Mouse (Mus musculus): ENCODE results near the gene Tnf. TPM values are rescaled to one million over a fixed set of nuclear protein-coding genes. Genes with fewer than 3 reads are reported as not detected.

The Tnf gene
- polyA plus RNA-seq, 1 experiment from 2014 or later = 0.35 TPM

DNA sequence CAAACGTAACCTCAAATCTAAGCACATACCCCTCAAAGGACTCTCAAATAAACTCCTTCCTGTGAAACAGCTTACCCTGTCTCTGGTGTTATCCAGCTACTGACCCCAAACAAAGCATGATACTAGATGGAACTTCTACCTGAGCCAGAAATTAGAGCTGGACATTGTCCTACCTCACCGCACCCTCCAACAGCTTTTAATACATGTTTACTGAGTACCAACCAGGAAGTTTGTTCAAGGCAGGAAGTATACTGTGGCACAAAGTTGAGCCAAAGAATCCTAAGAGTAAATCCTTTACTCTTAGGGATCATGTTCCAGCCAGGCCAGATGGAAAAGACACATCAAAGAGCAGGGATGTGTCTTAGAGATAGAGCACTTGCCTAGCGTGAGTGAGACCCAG is 8.8 kb upstream of the Tnf start:
- Histone ChIP-seq H3K4me3 (replicated peaks) (no peak overlapping the region), H3K36me3 (no peaks in the 10 kb centered on the region), H3K4me2 (no peak overlapping the region), H3K9ac (no peak overlapping the region), H3K9me3 (replicated peaks) (no peaks in the 10 kb centered on the region), H3K27ac (no peak overlapping the region), H3K27me3 (no peaks in the 10 kb centered on the region), H3K4me1 (replicated peaks) (peaks cover 10% of the 10 kb centered on the region; the same call in 1 of the 2 replicates)
- no peak for ATAC-seq (ENCODE audit: low read depth)
- no peak for DNase-seq
- 54% methylated on average over 3 of the region's 3 CpGs for WGBS (ENCODE audit: insufficient replicate concordance)

GRCm38 (mm10) chr17:35209785-35210535 is 8.2 kb upstream of the Tnf start:
- H3K36me3 ChIP-seq = no peaks in the 10 kb centered on the region
- 42% methylated on average over 12 of the region's 12 CpGs for WGBS (ENCODE audit: insufficient replicate concordance)
- DNase-seq (no peak), ATAC-seq (ENCODE audit: low read depth) (no peak)
- H3K27ac ChIP-seq = no peak overlapping the region
- peaks cover 6% of the 10 kb centered on the region; the same call in 1 of the 2 replicates for H3K4me1 ChIP-seq (replicated peaks)
- peaks cover 5% of the 10 kb centered on the region for H3K27me3 ChIP-seq
- H3K9me3 ChIP-seq (replicated peaks) = no peaks in the 10 kb centered on the region
- H3K9ac ChIP-seq = no peak overlapping the region
- no peak overlapping the region for H3K4me2 ChIP-seq
- H3K4me3 ChIP-seq (replicated peaks) = no peak overlapping the region

- Histone ChIP-seq H3K4me2 (no peak overlapping the region), H3K4me1 (replicated peaks) (peaks cover 15% of the 10 kb centered on the region; the same call in 1 of the 2 replicates), H3K9ac (no peak overlapping the region), H3K4me3 (replicated peaks) (no peak overlapping the region), H3K9me3 (replicated peaks) (no peaks in the 10 kb centered on the region), H3K36me3 (no peaks in the 10 kb centered on the region), H3K27me3 (peaks cover 50% of the 10 kb centered on the region), H3K27ac (no peak overlapping the region)
- DNase-seq (no peak), ATAC-seq (ENCODE audit: low read depth) (no peak)
- 48% methylated on average over 10 of the region's 10 CpGs for whole genome bisulfite sequencing (ENCODE audit: insufficient replicate concordance)
Measured at GRCm38 (mm10) chr17:35205380-35205769, 3.6 kb upstream of the Tnf start.

DNA sequence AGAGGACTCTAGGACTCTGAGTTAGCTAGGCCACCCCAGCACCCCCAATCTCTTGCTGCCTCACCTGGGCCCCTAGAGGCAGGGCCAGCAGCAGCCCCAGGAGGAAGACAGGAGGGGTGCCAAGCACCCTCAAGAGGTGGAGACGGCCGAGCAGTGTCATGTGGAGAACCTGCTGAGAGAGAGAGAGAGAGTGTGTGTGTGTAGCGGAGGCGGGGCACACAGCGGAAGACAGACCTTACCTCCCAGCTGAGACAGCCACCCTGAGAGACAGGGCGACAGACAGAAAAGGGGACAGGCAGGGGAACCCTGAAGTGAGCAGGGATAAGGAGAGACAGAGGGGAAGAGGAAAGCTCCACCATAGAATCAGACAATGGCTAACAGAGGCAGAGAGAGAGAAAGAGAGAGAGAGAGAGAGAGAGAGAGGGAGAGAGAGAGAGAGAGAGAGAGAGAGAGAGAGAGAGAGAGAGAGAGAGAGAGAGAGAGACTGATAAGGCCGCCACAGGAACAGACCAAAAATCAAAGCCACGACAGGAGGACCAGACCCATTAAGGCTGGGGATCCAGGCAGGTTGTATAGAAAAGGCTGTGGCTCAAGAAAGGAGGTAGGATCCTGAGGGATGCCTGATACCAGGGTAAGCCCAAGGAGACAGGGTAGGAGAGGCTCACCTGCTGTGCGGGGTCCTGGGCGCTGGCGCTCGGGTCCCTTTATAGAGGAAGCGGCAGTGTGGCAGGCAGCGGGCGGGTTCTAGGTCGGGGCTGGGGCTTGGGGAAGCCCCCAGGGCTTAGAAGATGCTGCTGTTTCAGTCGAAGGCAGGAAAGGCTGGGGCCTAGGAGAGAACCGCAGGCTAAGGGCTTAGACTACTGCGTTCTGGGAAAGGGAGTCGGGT is 2.9 kb upstream of the Tnf start, which contains the start of gene Lta:
Gene Lta, minus strand, starts transcription at position 858 of the 886 bp plus-strand sequence.
- DNase-seq (no peak), ATAC-seq (ENCODE audit: low read depth) (no peak)
- H3K27ac ChIP-seq = no peak within 1 kb of the TSS
- no peaks in the 10 kb centered on the region for H3K9me3 ChIP-seq (replicated peaks)
- H3K36me3 ChIP-seq = no peaks in the 10 kb centered on the region
- H3K4me3 ChIP-seq (replicated peaks) = no peak within 1 kb of the TSS
- peaks cover 55% of the 10 kb centered on the region for H3K27me3 ChIP-seq
- H3K4me1 ChIP-seq (replicated peaks) = peaks cover 14% of the 10 kb centered on the region; the same call in 1 of the 2 replicates
- no peak within 1 kb of the TSS for H3K4me2 ChIP-seq
- no peak within 1 kb of the TSS for H3K9ac ChIP-seq
- 32% methylated on average over 20 of the region's 20 CpGs for WGBS (ENCODE audit: insufficient replicate concordance)

DNA sequence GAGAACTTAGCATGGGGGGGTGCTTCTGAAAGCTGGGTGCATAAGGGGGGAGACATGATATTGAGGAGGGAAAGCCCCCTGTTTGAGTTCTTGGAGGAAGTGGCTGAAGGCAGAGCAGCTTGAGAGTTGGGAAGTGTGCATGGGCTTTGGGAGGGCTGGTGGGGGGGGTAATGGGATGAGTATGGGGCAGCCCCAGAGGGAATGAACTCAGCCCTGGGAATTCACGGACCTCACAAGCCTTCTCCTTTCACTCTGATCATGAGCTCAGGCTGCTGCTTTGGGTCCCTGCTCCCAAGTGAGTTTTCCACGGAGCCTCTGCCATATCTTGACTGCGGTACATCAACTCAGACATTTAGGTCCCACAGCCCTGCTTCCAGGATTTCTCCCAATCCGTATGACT is 635 bp upstream of the Tnf start:
- ATAC-seq (ENCODE audit: low read depth) = no peak
- Histone ChIP-seq H3K4me2 (0 out of 2 replicates have a peak overlapping the region, but pooled peaks have one; percentile 38), H3K9ac (no peak overlapping the region), H3K9me3 (replicated peaks) (no peaks in the 10 kb centered on the region), H3K27me3 (peaks cover 68% of the 10 kb centered on the region), H3K4me1 (replicated peaks) (peaks cover 14% of the 10 kb centered on the region; the same call in 1 of the 2 replicates), H3K27ac (no peak overlapping the region), H3K36me3 (no peaks in the 10 kb centered on the region), H3K4me3 (replicated peaks) (no peak overlapping the region)
- no peak for DNase-seq
- 63% methylated on average over 4 of the region's 4 CpGs for WGBS (ENCODE audit: insufficient replicate concordance)

GRCm38 (mm10) chr17:35201128-35201527 is 679 bp downstream of the Tnf start:
- Histone ChIP-seq H3K4me3 (replicated peaks) (peak overlapping the region; percentile 41), H3K27ac (no peak overlapping the region), H3K27me3 (peaks cover 78% of the 10 kb centered on the region), H3K4me2 (peak overlapping the region; percentile 38), H3K36me3 (no peaks in the 10 kb centered on the region), H3K4me1 (replicated peaks) (peaks cover 20% of the 10 kb centered on the region), H3K9me3 (replicated peaks) (no peaks in the 10 kb centered on the region), H3K9ac (no peak overlapping the region)
- 15% methylated on average over 11 of the region's 11 CpGs for WGBS (ENCODE audit: insufficient replicate concordance)
- DNase-seq = no peak
- ATAC-seq (ENCODE audit: low read depth) = no peak

- Histone ChIP-seq H3K4me2 (peak overlapping the region; percentile 38), H3K9me3 (replicated peaks) (no peaks in the 10 kb centered on the region), H3K36me3 (no peaks in the 10 kb centered on the region), H3K27ac (no peak overlapping the region), H3K4me1 (replicated peaks) (peaks cover 27% of the 10 kb centered on the region), H3K9ac (no peak overlapping the region), H3K27me3 (peaks cover 85% of the 10 kb centered on the region), H3K4me3 (replicated peaks) (no peak overlapping the region; the same call in 1 of the 2 replicates)
- 32% methylated on average over 11 of the region's 11 CpGs for WGBS (ENCODE audit: insufficient replicate concordance)
- DNase-seq (no peak), ATAC-seq (ENCODE audit: low read depth) (0 out of 2 replicates have a peak, but pooled peaks have one; percentile 9)
Measured at GRCm38 (mm10) chr17:35200398-35200797, 1.4 kb downstream of the Tnf start.

- Histone ChIP-seq H3K9me3 (replicated peaks) (no peaks in the 10 kb centered on the region), H3K36me3 (no peaks in the 10 kb centered on the region), H3K27me3 (peaks cover 85% of the 10 kb centered on the region), H3K9ac (no peak overlapping the region), H3K27ac (no peak overlapping the region), H3K4me3 (replicated peaks) (no peak overlapping the region), H3K4me1 (replicated peaks) (peaks cover 41% of the 10 kb centered on the region), H3K4me2 (no peak overlapping the region)
- no peak for DNase-seq
- 59% methylated on average over 8 of the region's 8 CpGs for WGBS (ENCODE audit: insufficient replicate concordance)
- no peak for ATAC-seq (ENCODE audit: low read depth)
Measured at GRCm38 (mm10) chr17:35198946-35199345, 2.9 kb downstream of the Tnf start.

DNA sequence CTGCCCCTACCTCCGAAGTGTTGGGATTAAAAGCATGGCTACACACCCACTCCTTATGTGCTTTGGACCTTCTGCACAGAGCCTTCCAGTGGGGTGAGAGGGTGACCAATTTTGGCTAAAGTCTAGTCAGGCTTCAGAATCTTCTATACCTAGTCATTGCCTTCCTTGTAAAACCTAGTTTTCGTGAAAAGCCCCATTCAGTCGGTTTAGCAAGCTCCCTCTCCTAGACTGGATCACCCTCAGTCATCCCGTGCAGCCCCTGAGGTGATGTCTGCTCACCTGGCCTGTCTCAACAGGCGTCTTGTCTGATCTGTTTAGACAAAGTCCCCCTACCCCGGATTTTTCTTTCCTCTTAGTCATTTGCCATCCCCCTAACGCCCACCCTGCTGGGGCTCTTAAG is 3.8 kb downstream of the Tnf start:
- no peak overlapping the region for H3K4me2 ChIP-seq
- no peak overlapping the region for H3K4me3 ChIP-seq (replicated peaks)
- H3K36me3 ChIP-seq = no peaks in the 10 kb centered on the region
- ATAC-seq (ENCODE audit: low read depth) = no peak
- no peaks in the 10 kb centered on the region for H3K9me3 ChIP-seq (replicated peaks)
- DNase-seq = no peak
- WGBS (ENCODE audit: insufficient replicate concordance) = 54% methylated on average over 7 of the region's 7 CpGs
- no peak overlapping the region for H3K27ac ChIP-seq
- peaks cover 80% of the 10 kb centered on the region for H3K27me3 ChIP-seq
- H3K9ac ChIP-seq = no peak overlapping the region
- H3K4me1 ChIP-seq (replicated peaks) = peaks cover 44% of the 10 kb centered on the region

- 18% methylated on average over 5 of the region's 6 CpGs for WGBS (ENCODE audit: insufficient replicate concordance)
- Histone ChIP-seq H3K27me3 (peaks cover 71% of the 10 kb centered on the region), H3K4me3 (replicated peaks) (no peak overlapping the region)
Measured at GRCm38 (mm10) chr17:35197126-35197525, 4.7 kb downstream of the Tnf start.

GRCm38 (mm10) chr17:35196321-35196641 is 5.5 kb downstream of the Tnf start:
- H3K4me3 ChIP-seq (replicated peaks) = peak overlapping the region; percentile 57
- DNase-seq (no peak), ATAC-seq (ENCODE audit: low read depth) (no peak)
- no peaks in the 10 kb centered on the region for H3K36me3 ChIP-seq
- H3K27me3 ChIP-seq = peaks cover 62% of the 10 kb centered on the region
- no peaks in the 10 kb centered on the region for H3K9me3 ChIP-seq (replicated peaks)
- peak overlapping the region; percentile 80 for H3K4me2 ChIP-seq
- peak overlapping the region; percentile 62; the same call in 1 of the 2 replicates for H3K9ac ChIP-seq
- no peak overlapping the region for H3K27ac ChIP-seq
- peaks cover 39% of the 10 kb centered on the region for H3K4me1 ChIP-seq (replicated peaks)
- 35% methylated on average over 9 of the region's 9 CpGs for WGBS (ENCODE audit: insufficient replicate concordance)

More at GRCm38 (mm10) chr17:35197126-35197525, 4.7 kb downstream of the Tnf start:
- Histone ChIP-seq H3K9me3 (replicated peaks) (no peaks in the 10 kb centered on the region), H3K9ac (no peak overlapping the region), H3K4me2 (no peak overlapping the region), H3K4me1 (replicated peaks) (peaks cover 44% of the 10 kb centered on the region), H3K36me3 (no peaks in the 10 kb centered on the region), H3K27ac (no peak overlapping the region)
- ATAC-seq (ENCODE audit: low read depth) = no peak
- no peak for DNase-seq
